ENCODE assay signal across 8 mouse cellular contexts in the genomic region with DNA sequence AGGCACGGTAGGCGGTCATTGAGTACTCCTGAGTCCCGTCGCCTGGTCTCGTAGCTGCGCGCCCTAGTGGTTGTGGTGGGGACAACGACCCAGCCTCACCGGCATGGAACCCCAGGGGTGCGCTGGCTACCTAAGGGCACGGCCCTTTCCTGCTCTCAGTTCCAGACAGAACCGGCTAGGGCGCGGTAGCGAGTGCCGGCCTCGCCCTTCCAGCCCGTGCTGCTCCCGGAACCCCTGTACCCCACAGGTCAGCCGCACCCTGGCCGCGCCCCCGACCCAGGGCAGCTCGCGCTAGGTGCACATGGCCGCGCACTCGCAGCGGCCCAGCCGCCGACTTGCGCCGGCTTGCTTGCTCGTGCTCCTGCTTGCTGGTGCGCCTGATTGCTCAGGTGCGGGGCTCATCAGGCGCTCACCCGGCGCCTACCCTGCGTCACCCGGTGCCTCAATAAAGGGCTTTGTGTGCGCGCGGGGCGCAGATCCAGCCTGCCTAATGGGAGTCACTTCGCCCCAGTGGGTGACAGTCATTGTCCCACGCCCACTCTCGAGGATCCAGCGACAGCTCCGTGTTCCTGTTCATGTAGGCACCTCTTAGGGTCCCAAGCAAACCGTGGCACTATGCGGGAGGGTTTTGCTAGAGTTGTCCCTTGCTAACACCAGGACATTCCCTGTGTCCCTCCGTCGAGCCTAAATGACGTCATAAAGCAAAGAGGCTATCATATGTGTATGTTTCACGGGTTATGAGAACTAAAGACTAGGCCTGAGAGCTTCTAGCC. TPM values are rescaled to one million over a fixed set of nuclear protein-coding genes. Genes with fewer than 3 reads are reported as not detected.
DNase-seq lines count a peak whose midpoint lies in the region; ATAC-seq and TF ChIP-seq lines count a peak whose summit lies in the region.

A gene (minus strand): TSS at position 665 of the 773 bp plus-strand sequence.

- TF ChIP-seq POLR2A in thymus, adult 2 months (IDR thresholded peaks at IDR 0.05; ENCODE audit: control insufficient read depth, extremely low read depth, insufficient read depth, low read length, poor library complexity): no peak

- H3K27ac ChIP-seq in forebrain, embryonic 14.5 days (ENCODE audit: low read depth, low read length): 0 out of 2 replicates have a peak within 1 kb of the TSS, but pooled peaks have one; percentile 27
- peak within 1 kb of the TSS; percentile 3; the same call in 1 of the 2 replicates for H3K27ac ChIP-seq in lung, embryonic 15.5 days
- no peak within 1 kb of the TSS for H3K27ac ChIP-seq in thymus, adult 2 months (ENCODE audit: control insufficient read depth, insufficient read depth, low read length)

- H3K27me3 ChIP-seq in E14TG2a.4 (ENCODE audit: insufficient read depth, low read length): peaks cover 3% of the 10 kb centered on the region
- no peaks in the 10 kb centered on the region for H3K27me3 ChIP-seq in forebrain, embryonic 14.5 days (replicated peaks; ENCODE audit: control insufficient read depth, insufficient read depth, low read length)
- H3K27me3 ChIP-seq in lung, embryonic 15.5 days: no peaks in the 10 kb centered on the region
- H3K27me3 ChIP-seq in thymus, adult 2 months (ENCODE audit: control insufficient read depth, insufficient read depth, low read length): no peaks in the 10 kb centered on the region

- intact Hi-C loops in heart, postnatal 14 days (cut with DNase I): loop anchor here (5.0 kb wide), 2 partner anchors 38 to 193 kb away; no protein-coding TSS in a partner anchor

- peaks cover 34% of the 10 kb centered on the region for H3K4me1 ChIP-seq in E14TG2a.4 (replicated peaks; ENCODE audit: low read depth, low read length)
- H3K4me1 ChIP-seq in forebrain, embryonic 14.5 days (ENCODE audit: control insufficient read depth, insufficient read depth, low read length): peaks cover 6% of the 10 kb centered on the region; the same call in 1 of the 2 replicates
- H3K4me1 ChIP-seq in lung, embryonic 15.5 days: peaks cover 6% of the 10 kb centered on the region
- no peaks in the 10 kb centered on the region; the same call in 1 of the 2 replicates for H3K4me1 ChIP-seq in thymus, adult 2 months (replicated peaks; ENCODE audit: control insufficient read depth, insufficient read depth, low read length)

- TF ChIP-seq CTCF in E14TG2a.4 (conservative IDR thresholded peaks at IDR 0.05; ENCODE audit: low read length): 0 out of 2 replicates have a peak, but pooled peaks have one; percentile 18
- peak; percentile 73 for TF ChIP-seq CTCF in thymus, adult 2 months (IDR thresholded peaks at IDR 0.05; ENCODE audit: borderline replicate concordance, control insufficient read depth, extremely low read depth, insufficient read depth, low read length, poor library complexity)

- peak within 1 kb of the TSS; percentile 93 for H3K4me2 ChIP-seq in forebrain, embryonic 14.5 days (ENCODE audit: low read length)
- peak within 1 kb of the TSS; percentile 99 for H3K4me2 ChIP-seq in lung, embryonic 15.5 days

- H3K4me3 ChIP-seq in E14TG2a.4 (replicated peaks; ENCODE audit: low read length): peak within 1 kb of the TSS; percentile 82
- peak within 1 kb of the TSS; percentile 58 for H3K4me3 ChIP-seq in forebrain, embryonic 14.5 days (ENCODE audit: low read depth, low read length)
- peak within 1 kb of the TSS; percentile 62 for H3K4me3 ChIP-seq in lung, embryonic 15.5 days
- peak within 1 kb of the TSS; percentile 42 for H3K4me3 ChIP-seq in thymus, adult 2 months (ENCODE audit: control insufficient read depth, insufficient read depth, low read length)

- no peaks in the 10 kb centered on the region for H3K9me3 ChIP-seq in E14TG2a.4 (ENCODE audit: low read length)
- no peaks in the 10 kb centered on the region for H3K9me3 ChIP-seq in forebrain, embryonic 14.5 days (replicated peaks; ENCODE audit: control insufficient read depth, low read length)
- no peaks in the 10 kb centered on the region for H3K9me3 ChIP-seq in lung, embryonic 15.5 days

- WGBS in forebrain, embryonic 14.5 days: 1% methylated on average over 51 of the region's 56 CpGs
- under 1% methylated on average over 49 of the region's 56 CpGs for whole genome bisulfite sequencing in lung, embryonic 15.5 days
- 3% methylated on average over 56 of the region's 56 CpGs for WGBS in thymus, adult 2 months

- H3K36me3 ChIP-seq in E14TG2a.4 (ENCODE audit: insufficient read depth, low read length): no peaks in the 10 kb centered on the region
- H3K36me3 ChIP-seq in forebrain, embryonic 14.5 days (ENCODE audit: control insufficient read depth, insufficient read depth, low read length): no peaks in the 10 kb centered on the region
- H3K36me3 ChIP-seq in lung, embryonic 15.5 days: no peaks in the 10 kb centered on the region
- H3K36me3 ChIP-seq in thymus, adult 2 months (ENCODE audit: control insufficient read depth, insufficient read depth, low read length): no peaks in the 10 kb centered on the region

- H3K9ac ChIP-seq in forebrain, embryonic 14.5 days (ENCODE audit: low read length): peak within 1 kb of the TSS; percentile 75
- H3K9ac ChIP-seq in lung, embryonic 15.5 days: peak within 1 kb of the TSS; percentile 64

- ATAC-seq in forebrain, embryonic 14.5 days: peak; percentile 86
- ATAC-seq in lung, embryonic 15.5 days (ENCODE audit: borderline replicate concordance, extremely low read depth, low FRiP score, low TSS enrichment): peak; percentile 73
- ATAC-seq in neutrophil, adult 5-6 weeks (ENCODE audit: extremely low read depth, insufficient number of reproducible peaks, low FRiP score, poor library complexity, severe bottlenecking): peak; percentile 88

- peak; percentile 57 for DNase-seq in c-Kit-positive CD71-positive TER-119-positive erythroid progenitor cells, embryonic 14.5 days (ENCODE audit: low spot score)
- DNase-seq in forebrain, embryonic 14.5 days (ENCODE audit: low spot score): peak; percentile 74
- peak; percentile 79 to 81 for DNase-seq in heart, postnatal 14 days
- DNase-seq in kidney, postnatal 4 days: peak; percentile 84 to 88
- peak; percentile 87 for DNase-seq in thymus, adult 2 months

RNA-seq across cellular contexts. Expression of the gene that starts here (rescaled TPM):
- 0.38 and 0.68 TPM in 2 replicates for polyA plus RNA-seq in forebrain, embryonic 14.5 days (2014; fragmentation: Nextera tagmentation; extraction: Ambion mirVana)
- not detected for total RNA-seq in heart, postnatal 14 days (2021)
- polyA plus RNA-seq in lung, embryonic 15.5 days (2015; fragmentation: Nextera tagmentation; extraction: Ambion mirVana): 0.39 and 0.51 TPM in 2 replicates
- not detected in 2 replicates for total RNA-seq in neutrophil, adult 5-6 weeks (2017)
- polyA plus RNA-seq in thymus, adult 2 months (2012; rRNA removed): 0.15 TPM in 1 of 2 replicates, not detected in the other

Comparison
In these comparisons a context has a peak if more than half of its experiments do, and no peak if none do; other contexts are left out.
1. Peak in DNase-seq, ATAC-seq, H3K4me3 ChIP-seq, H3K27ac ChIP-seq, H3K9ac ChIP-seq and H3K4me2 ChIP-seq in forebrain, embryonic 14.5 days; RNA of the gene not detected or under 1 TPM.
2. Peak in DNase-seq in heart, postnatal 14 days; RNA of the gene not detected or under 1 TPM.
3. Peak in ATAC-seq, H3K4me3 ChIP-seq, H3K27ac ChIP-seq, H3K9ac ChIP-seq and H3K4me2 ChIP-seq in lung, embryonic 15.5 days; RNA of the gene not detected or under 1 TPM.
4. Peak in ATAC-seq in neutrophil, adult 5-6 weeks; RNA of the gene not detected or under 1 TPM.
5. Peak in DNase-seq and H3K4me3 ChIP-seq in thymus, adult 2 months; RNA of the gene not detected or under 1 TPM.